Mouse (Mus musculus) liver, adult 2 months (tissue): Measurements from ENCODE around the gene 4931406P16Rik. TPM values are rescaled to one million over a fixed set of nuclear protein-coding genes. Genes with fewer than 3 reads are reported as not detected.

Experiments
- DNase-seq: peaks from one replicate; pipeline ENCODE4 v3.0.0-alpha.2; 2011; ENCODE audit warnings: low read depth, low spot score; ENCODE audit errors: extremely low read depth
- H3K27ac ChIP-seq: fragments of 200-500 bp; replicated peaks from 2 replicates; pipeline ENCODE4 v1.5.1; 2012; ENCODE audit warnings: low read depth, mild to moderate bottlenecking, control low read depth, inconsistent platforms, low read length; ENCODE audit not compliant: insufficient read depth
- H3K27me3 ChIP-seq: fragments of 200-500 bp; 2 replicates; pipeline ENCODE4 v1.6.1; 2012; ENCODE audit warnings: mild to moderate bottlenecking, moderate library complexity, low read length, inconsistent platforms; ENCODE audit not compliant: control insufficient read depth, insufficient read depth
- H3K36me3 ChIP-seq: fragments of 200-500 bp; 2 replicates; pipeline ENCODE4 v1.6.1; 2012; ENCODE audit warnings: low read length, inconsistent platforms; ENCODE audit not compliant: control insufficient read depth, insufficient read depth
- H3K4me1 ChIP-seq: fragments of 200-500 bp; 2 replicates; pipeline ENCODE4 v1.6.1; 2011; ENCODE audit warnings: low read length; ENCODE audit not compliant: control insufficient read depth, insufficient read depth
- H3K4me3 ChIP-seq: fragments of 200-500 bp; 2 replicates; pipeline ENCODE4 v1.5.1; 2011; ENCODE audit warnings: low read depth, mild to moderate bottlenecking, control low read depth, low read length, moderate library complexity; ENCODE audit not compliant: insufficient read depth
- H3K79me2 ChIP-seq: fragments of 200-500 bp; 2 replicates; pipeline ENCODE4 v1.6.1; 2012; ENCODE audit warnings: inconsistent platforms, mild to moderate bottlenecking, low read length, moderate library complexity; ENCODE audit not compliant: control insufficient read depth, insufficient read depth
- H3K9ac ChIP-seq: fragments of 200-500 bp; 2 replicates; pipeline ENCODE4 v1.6.1; 2012; ENCODE audit warnings: low read depth, mild to moderate bottlenecking, control low read depth, inconsistent platforms, low read length
- CTCF ChIP-seq: fragments of 200-500 bp; IDR thresholded peaks from 2 replicates; pipeline ENCODE4 v1.5.1; 2011; ENCODE audit warnings: low read depth, low read length, control low read depth
- POLR2A ChIP-seq: fragments of 200-500 bp; IDR thresholded peaks from 2 replicates; pipeline ENCODE4 v1.6.1; 2011; ENCODE audit warnings: low read length, control low read depth; ENCODE audit not compliant: insufficient read depth; ENCODE audit errors: extremely low read depth
- WGBS: fragments of 180-500 bp; shearing (Covaris S2); methylation state at CpG from one replicate; pipeline ENCODE4 v1.1.7; 2018; 5-methylcytosine and 5-hydroxymethylcytosine counted together
- polyA plus RNA-seq: library from polyadenylated mRNA; depleted of rRNA; stranded (reverse); fragments of >200 nt; gene quantifications from 2 replicates; pipeline ENCODE4 v1.2.3, GENCODE M21; 2012
- total RNA-seq: library from RNA; depleted of rRNA; stranded (reverse); fragments of >200 nt; gene quantifications from 2 replicates; pipeline ENCODE4 v1.2.3, GENCODE M21; 2014

4931406P16Rik gene
- total and polyA plus RNA-seq, 2 experiments = 10.1 to 11.7 TPM

GRCm38 (mm10) chr7:34224308-34224707 lies 89.0 kb downstream of the 4931406P16Rik start:
- H3K36me3 ChIP-seq = peaks cover 22% of the 10 kb centered on the region

DNA sequence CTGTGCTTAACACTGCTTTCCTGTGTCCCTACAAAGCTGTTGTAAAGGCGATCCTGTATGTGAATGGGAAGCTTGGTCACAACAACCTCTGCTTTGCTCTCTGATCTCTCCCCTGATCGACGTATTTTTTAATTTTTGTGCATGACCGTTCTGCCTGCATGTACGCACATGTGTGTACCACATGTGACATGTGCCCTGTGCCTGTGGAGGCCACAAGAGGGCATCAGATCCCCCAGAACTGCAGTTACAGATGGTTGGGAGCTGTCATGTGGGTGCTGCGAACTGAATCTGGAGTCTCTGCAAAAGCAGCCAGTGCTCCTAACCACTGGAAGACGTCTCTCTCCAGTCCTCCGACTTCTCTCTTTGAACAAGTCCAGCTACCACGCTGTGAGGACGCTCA lies 91.0 kb downstream of the 4931406P16Rik start:
- H3K9ac ChIP-seq = no peak overlapping the region
- TF ChIP-seq POLR2A (no peak), CTCF (peak; percentile 26)
- H3K4me3 ChIP-seq = no peak overlapping the region
- DNase-seq = no peak
- no peaks in the 10 kb centered on the region for H3K27me3 ChIP-seq
- peaks cover 29% of the 10 kb centered on the region for H3K36me3 ChIP-seq
- H3K27ac ChIP-seq = no peak overlapping the region
- 96% methylated on average over 10 of the region's 10 CpGs for WGBS
- no peaks in the 10 kb centered on the region for H3K79me2 ChIP-seq
- peaks cover 20% of the 10 kb centered on the region for H3K4me1 ChIP-seq

More at GRCm38 (mm10) chr7:34224308-34224707, 89.0 kb downstream of the 4931406P16Rik start:
- DNase-seq = peak; percentile 56
- Histone ChIP-seq H3K27me3 (no peaks in the 10 kb centered on the region), H3K79me2 (peaks cover 5% of the 10 kb centered on the region; the same call in 1 of the 2 replicates), H3K4me3 (no peak overlapping the region), H3K27ac (no peak overlapping the region), H3K9ac (no peak overlapping the region), H3K4me1 (peaks cover 35% of the 10 kb centered on the region)
- TF ChIP-seq POLR2A (no peak), CTCF (no peak)
- WGBS = 39% methylated on average over 6 of the region's 6 CpGs

GRCm38 (mm10) chr7:34221594-34222250 lies 91.6 kb downstream of the 4931406P16Rik start:
- H3K4me1 ChIP-seq = peaks cover 14% of the 10 kb centered on the region
- H3K4me3 ChIP-seq = no peak overlapping the region
- no peaks in the 10 kb centered on the region for H3K27me3 ChIP-seq
- WGBS = 75% methylated on average over 9 of the region's 9 CpGs
- no peaks in the 10 kb centered on the region for H3K79me2 ChIP-seq
- no peak for DNase-seq
- TF ChIP-seq CTCF (no peak), POLR2A (no peak)
- peaks cover 32% of the 10 kb centered on the region for H3K36me3 ChIP-seq
- H3K9ac ChIP-seq = no peak overlapping the region
- no peak overlapping the region for H3K27ac ChIP-seq

GRCm38 (mm10) chr7:34218496-34218895 lies 94.9 kb downstream of the 4931406P16Rik start:
- no peak overlapping the region for H3K27ac ChIP-seq
- WGBS = 72% methylated on average over 1 of the region's 1 CpGs

GRCm38 (mm10) chr7:34216474-34216873 lies 96.9 kb downstream of the 4931406P16Rik start:
- Histone ChIP-seq H3K4me3 (no peak overlapping the region), H3K9ac (no peak overlapping the region), H3K79me2 (no peaks in the 10 kb centered on the region), H3K27me3 (no peaks in the 10 kb centered on the region), H3K36me3 (peaks cover 26% of the 10 kb centered on the region), H3K27ac (no peak overlapping the region; the same call in 1 of the 2 replicates), H3K4me1 (peaks cover 14% of the 10 kb centered on the region)
- TF ChIP-seq CTCF (no peak), POLR2A (no peak)
- DNase-seq = no peak
- 92% methylated on average over 10 of the region's 10 CpGs for WGBS

More at GRCm38 (mm10) chr7:34218496-34218895, 94.9 kb downstream of the 4931406P16Rik start:
- TF ChIP-seq CTCF (no peak), POLR2A (no peak)
- Histone ChIP-seq H3K27me3 (no peaks in the 10 kb centered on the region), H3K9ac (no peak overlapping the region), H3K4me3 (no peak overlapping the region), H3K4me1 (peaks cover 14% of the 10 kb centered on the region), H3K36me3 (peaks cover 34% of the 10 kb centered on the region), H3K79me2 (no peaks in the 10 kb centered on the region)
- no peak for DNase-seq

GRCm38 (mm10) chr7:34215481-34215880 lies 97.9 kb downstream of the 4931406P16Rik start:
- Histone ChIP-seq H3K4me1 (peaks cover 14% of the 10 kb centered on the region), H3K9ac (0 out of 2 replicates have a peak overlapping the region, but pooled peaks have one; percentile 10), H3K4me3 (no peak overlapping the region), H3K27me3 (no peaks in the 10 kb centered on the region), H3K27ac (peak overlapping the region; percentile 7), H3K79me2 (no peaks in the 10 kb centered on the region), H3K36me3 (peaks cover 27% of the 10 kb centered on the region)
- DNase-seq = peak; percentile 80
- 38% methylated on average over 9 of the region's 9 CpGs for WGBS
- TF ChIP-seq POLR2A = no peak
- TF ChIP-seq CTCF = no peak
